ENCODE assay signal across 27 mouse cellular contexts in the genomic region with DNA sequence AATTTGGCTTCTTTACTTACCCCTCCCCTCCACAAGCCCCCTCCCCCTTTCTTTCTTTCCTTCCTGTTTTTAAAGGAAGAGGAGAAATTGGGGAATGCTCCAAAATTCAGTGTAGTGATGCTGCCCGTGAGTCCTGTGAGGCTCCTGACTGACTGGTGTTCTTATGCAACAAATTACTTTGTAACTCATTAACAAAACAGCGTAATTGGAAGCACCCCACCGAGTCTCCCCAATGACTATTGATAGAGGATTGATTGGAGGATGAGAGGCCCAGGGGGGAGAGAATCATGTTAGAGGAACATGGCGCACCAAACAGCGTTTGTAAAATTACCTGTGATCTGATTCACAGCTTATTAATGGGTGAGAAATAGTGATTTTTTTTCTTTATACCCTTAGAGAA.
"Had no signal": no experiment of that assay in that cellular context is flagged by ENCODE, and none has a peak within 500 bp of the region (broad histone marks: within the 10 kb centered on the region; RNA-seq: fewer than 3 reads in every experiment).

No protein-coding gene starts in this region.

- H3K27me3 ChIP-seq: embryonic facial prominence, embryonic 12.5 days; embryonic facial prominence, embryonic 13.5 days; embryonic facial prominence, embryonic 15.5 days; forebrain, embryonic 12.5 days; forebrain, embryonic 13.5 days; forebrain, embryonic 15.5 days had no signal

- H3K27ac ChIP-seq: embryonic facial prominence, embryonic 10.5 days; embryonic facial prominence, embryonic 12.5 days; embryonic facial prominence, embryonic 13.5 days; embryonic facial prominence, embryonic 15.5 days; forebrain, embryonic 10.5 days; forebrain, embryonic 12.5 days; forebrain, embryonic 13.5 days; forebrain, embryonic 15.5 days; gastrocnemius, adult 2 months; heart, adult 2 months had no signal

- H3K4me1 ChIP-seq: embryonic facial prominence, embryonic 10.5 days; embryonic facial prominence, embryonic 12.5 days; embryonic facial prominence, embryonic 13.5 days; embryonic facial prominence, embryonic 15.5 days; forebrain, embryonic 12.5 days; forebrain, embryonic 13.5 days; forebrain, embryonic 15.5 days had no signal

- H3K9ac ChIP-seq: embryonic facial prominence, embryonic 12.5 days; embryonic facial prominence, embryonic 13.5 days; embryonic facial prominence, embryonic 15.5 days; forebrain, embryonic 12.5 days; forebrain, embryonic 13.5 days; forebrain, embryonic 15.5 days; forebrain, postnatal 0 days had no signal

- ATAC-seq: forebrain, embryonic 13.5 days; forebrain, embryonic 14.5 days; forebrain, embryonic 15.5 days; forebrain, embryonic 16.5 days; forebrain, postnatal 0 days had no signal

- H3K9me3 ChIP-seq: embryonic facial prominence, embryonic 10.5 days; embryonic facial prominence, embryonic 12.5 days; embryonic facial prominence, embryonic 13.5 days; embryonic facial prominence, embryonic 15.5 days; forebrain, embryonic 10.5 days; forebrain, embryonic 12.5 days; forebrain, embryonic 13.5 days; forebrain, embryonic 15.5 days had no signal

- DNase-seq: cerebellum, adult 8-10 months; cerebellum, adult 9-10 months; cerebellum, adult 9-11 months; cerebellum, postnatal 10 days; cerebellum, postnatal 14 days; cerebellum, postnatal 25 days; cerebellum, postnatal 36 days; embryo, embryonic 11 days; forebrain, postnatal 0 days; gastrocnemius, adult 2 months; gastrocnemius, postnatal 10 days; gastrocnemius, postnatal 14 days; gastrocnemius, postnatal 25 days; gastrocnemius, postnatal 36 days; heart, adult 18-20 months; heart, adult 2 months had no signal

- H3K36me3 ChIP-seq: embryonic facial prominence, embryonic 12.5 days; embryonic facial prominence, embryonic 13.5 days had no signal

- H3K4me3 ChIP-seq: embryonic facial prominence, embryonic 10.5 days; embryonic facial prominence, embryonic 12.5 days; embryonic facial prominence, embryonic 13.5 days; embryonic facial prominence, embryonic 15.5 days; erythroblast, embryonic 14.5 days; forebrain, embryonic 10.5 days; forebrain, embryonic 12.5 days; forebrain, embryonic 13.5 days; forebrain, embryonic 15.5 days; gastrocnemius, adult 2 months; heart, adult 2 months had no signal

- H3K4me2 ChIP-seq: embryonic facial prominence, embryonic 12.5 days; embryonic facial prominence, embryonic 13.5 days; embryonic facial prominence, embryonic 15.5 days; forebrain, embryonic 12.5 days; forebrain, embryonic 13.5 days; forebrain, embryonic 15.5 days had no signal
